Mouse (Mus musculus) midbrain, embryonic 11.5 days (tissue): ENCODE data around the gene Appbp2. TPM values are rescaled to one million over a fixed set of nuclear protein-coding genes. Genes with fewer than 3 reads are reported as not detected.
"Not testable (repeated sequence)": the region's sequence is repeated elsewhere in the genome, so short reads cannot be mapped to it uniquely, and the experiment has no call there.

Source experiments
- ATAC-seq: fragments of 200-750 bp; cut with Nextera tagmentation; 2 replicates; pipeline ENCODE4 v1.8.0; 2017; ENCODE audit warnings: moderate TSS enrichment, moderate library complexity; ENCODE audit not compliant: low FRiP score
- DNase-seq: peaks from one replicate; pipeline ENCODE4 v3.0.0; 2015; ENCODE audit warnings: low spot score; ENCODE audit errors: missing footprints
- H3K27ac ChIP-seq: fragments of 300-500 bp; sonication (generic); 2 replicates; pipeline ENCODE4 v1.5.1; 2014; ENCODE audit warnings: low read depth, low read length
- H3K27me3 ChIP-seq: fragments of 300-500 bp; sonication (generic); 2 replicates; pipeline ENCODE4 v1.6.1; 2014; ENCODE audit warnings: mild to moderate bottlenecking, low read length, moderate library complexity, mixed read lengths; ENCODE audit not compliant: control insufficient read depth, insufficient read depth
- H3K36me3 ChIP-seq: fragments of 300-500 bp; sonication (generic); 2 replicates; pipeline ENCODE4 v1.6.1; 2014; ENCODE audit warnings: mild to moderate bottlenecking, low read length, moderate library complexity, mixed read lengths; ENCODE audit not compliant: control insufficient read depth, insufficient read depth
- H3K4me1 ChIP-seq: fragments of 300-500 bp; sonication (generic); 2 replicates; pipeline ENCODE4 v1.6.1; 2014; ENCODE audit warnings: low read length; ENCODE audit not compliant: control insufficient read depth, insufficient read depth
- H3K4me2 ChIP-seq: fragments of 300-500 bp; sonication (generic); 2 replicates; pipeline ENCODE4 v1.6.1; 2014; ENCODE audit warnings: mild to moderate bottlenecking, moderate library complexity
- H3K4me3 ChIP-seq: fragments of 300-500 bp; sonication (generic); 2 replicates; pipeline ENCODE4 v1.5.1; 2014; ENCODE audit warnings: low read depth, low read length
- H3K9ac ChIP-seq: fragments of 300-500 bp; sonication (generic); 2 replicates; pipeline ENCODE4 v1.6.1; 2014; ENCODE audit warnings: low read length
- H3K9me3 ChIP-seq: fragments of 300-500 bp; sonication (generic); 2 replicates; pipeline ENCODE4 v1.6.1; 2016; ENCODE audit warnings: low read length; ENCODE audit not compliant: control insufficient read depth
- WGBS: fragments of 180-500 bp; shearing (Covaris S2); extraction: QIAGEN DNeasy Blood & Tissue Kit; methylation state at CpG from one replicate; pipeline ENCODE4 v1.1.7; 2014; 5-methylcytosine and 5-hydroxymethylcytosine counted together
- polyA plus RNA-seq: library from polyadenylated mRNA; unstranded; fragments of >200 nt; fragmentation: Nextera tagmentation; extraction: Ambion mirVana; gene quantifications from 2 replicates; pipeline ENCODE4 v1.2.1, GENCODE M21; 2014

Appbp2 gene
- polyA plus RNA-seq, 1 experiment from 2014 or later = 63.5 TPM

DNA sequence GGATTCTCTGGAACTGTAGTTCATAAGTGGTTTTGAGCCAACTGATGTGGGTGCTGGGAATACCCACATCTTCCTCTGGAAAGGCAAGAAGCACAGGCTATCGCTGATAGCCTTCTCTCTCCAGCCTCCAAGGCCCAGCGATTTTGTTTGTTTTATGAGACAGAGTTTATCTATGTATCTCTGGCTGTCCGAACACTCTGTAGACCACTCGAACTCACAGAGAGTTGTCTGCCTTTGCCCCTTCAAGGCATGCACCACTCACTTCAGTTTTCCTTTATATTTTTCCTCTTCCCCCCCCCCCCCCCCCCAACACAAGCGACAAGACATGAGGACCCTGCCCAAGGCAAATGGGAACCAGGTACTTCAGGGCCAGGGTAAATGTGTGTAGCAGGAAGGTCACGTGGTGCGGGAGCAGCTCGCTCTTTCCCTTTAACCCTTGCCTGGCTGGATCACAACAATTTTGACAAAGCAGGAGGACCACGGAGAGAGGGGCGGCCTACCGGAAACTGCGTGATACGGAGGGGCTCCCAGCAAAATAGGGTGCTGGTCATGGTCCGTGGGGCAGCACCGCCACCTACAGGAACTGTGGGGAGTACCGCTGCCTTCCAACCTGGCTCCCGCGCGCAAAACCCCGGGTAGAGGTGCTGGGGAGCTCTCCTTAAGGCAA is 52.2 kb downstream of the Appbp2 start:
- 9% methylated on average over 19 of the region's 20 CpGs for WGBS
- no peak overlapping the region for H3K27ac ChIP-seq
- peak overlapping the region; percentile 17 for H3K4me3 ChIP-seq
- peak; percentile 92 for ATAC-seq
- H3K4me2 ChIP-seq = peak overlapping the region; percentile 39
- H3K9me3 ChIP-seq = no peaks in the 10 kb centered on the region
- H3K27me3 ChIP-seq = no peaks in the 10 kb centered on the region
- H3K4me1 ChIP-seq = peaks cover 4% of the 10 kb centered on the region; the same call in 1 of the 2 replicates
- no peaks in the 10 kb centered on the region for H3K36me3 ChIP-seq
- peak; percentile 97 for DNase-seq
- H3K9ac ChIP-seq = peak overlapping the region; percentile 24

DNA sequence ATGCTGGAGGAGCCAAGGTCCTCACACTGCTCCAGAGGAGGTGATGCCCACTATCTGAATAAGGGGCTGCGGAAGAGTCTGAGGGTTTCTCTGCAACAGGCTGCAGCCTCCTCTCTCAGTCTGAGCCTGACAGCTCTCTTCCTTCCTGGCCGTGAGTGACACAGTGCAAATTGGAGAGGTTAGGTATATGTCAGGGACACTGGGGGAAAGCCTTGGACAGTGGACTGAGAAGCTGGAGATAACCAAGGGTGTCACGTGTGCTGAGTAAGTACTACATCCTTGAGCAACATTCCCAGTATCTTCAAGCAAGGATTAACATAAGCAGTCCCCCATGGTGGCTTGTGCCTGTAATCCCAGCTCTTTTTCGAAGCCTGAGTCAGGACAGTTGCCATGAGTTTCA is 56.5 kb downstream of the Appbp2 start:
- Histone ChIP-seq H3K9me3 (no peaks in the 10 kb centered on the region), H3K27me3 (no peaks in the 10 kb centered on the region), H3K9ac (no peak overlapping the region), H3K4me3 (no peak overlapping the region), H3K4me2 (no peak overlapping the region), H3K27ac (no peak overlapping the region), H3K36me3 (no peaks in the 10 kb centered on the region), H3K4me1 (peaks cover 3% of the 10 kb centered on the region; the same call in 1 of the 2 replicates)
- no peak for ATAC-seq
- no peak for DNase-seq
- 87% methylated on average over 4 of the region's 4 CpGs for WGBS

DNA sequence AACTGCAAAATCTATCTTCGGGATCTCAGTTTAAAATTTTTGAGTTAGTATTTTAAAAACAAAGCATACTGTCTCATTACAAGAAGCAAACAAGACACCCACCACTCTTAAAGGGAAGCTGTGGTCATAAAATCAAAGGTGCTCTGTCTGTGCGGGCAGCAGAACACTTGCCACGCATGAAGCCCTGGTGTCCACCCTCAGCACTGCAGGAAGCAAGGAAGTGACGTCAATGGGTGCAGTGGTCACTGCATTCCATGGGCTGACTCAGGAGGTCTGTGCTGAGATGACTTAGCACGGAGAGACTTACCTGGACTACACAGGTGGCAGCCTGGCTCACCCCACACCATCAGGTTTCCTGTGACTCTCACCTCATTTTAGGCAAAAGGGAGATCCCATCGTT is 57.2 kb downstream of the Appbp2 start:
- DNase-seq = no peak
- Histone ChIP-seq H3K9ac (no peak overlapping the region), H3K4me1 (no peaks in the 10 kb centered on the region), H3K27me3 (no peaks in the 10 kb centered on the region), H3K36me3 (no peaks in the 10 kb centered on the region), H3K4me2 (no peak overlapping the region), H3K4me3 (no peak overlapping the region), H3K9me3 (no peaks in the 10 kb centered on the region), H3K27ac (no peak overlapping the region)
- ATAC-seq = no peak
- WGBS = 86% methylated on average over 6 of the region's 6 CpGs

DNA sequence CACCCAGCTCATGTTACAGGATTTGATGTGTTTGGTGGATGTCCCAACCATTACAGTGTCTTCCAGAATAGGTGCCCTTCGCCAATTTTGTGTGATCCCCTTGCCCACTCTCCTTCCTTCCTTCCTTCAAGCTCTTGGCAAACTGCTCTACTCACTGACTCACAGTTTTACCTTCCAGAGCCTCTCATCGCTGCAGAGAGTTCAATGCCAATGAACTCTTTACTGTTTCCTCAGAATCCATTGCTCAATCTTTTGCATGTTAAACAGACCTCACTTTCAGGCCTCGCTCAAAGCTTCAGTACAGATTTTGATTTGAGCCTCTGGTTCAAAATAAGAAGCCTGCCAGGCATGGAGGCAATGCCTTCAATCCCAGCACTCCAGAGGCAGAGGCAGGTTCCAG is 59.0 kb downstream of the Appbp2 start:
- H3K4me2 ChIP-seq = no peak overlapping the region
- no peaks in the 10 kb centered on the region for H3K36me3 ChIP-seq
- no peak overlapping the region for H3K27ac ChIP-seq

DNA sequence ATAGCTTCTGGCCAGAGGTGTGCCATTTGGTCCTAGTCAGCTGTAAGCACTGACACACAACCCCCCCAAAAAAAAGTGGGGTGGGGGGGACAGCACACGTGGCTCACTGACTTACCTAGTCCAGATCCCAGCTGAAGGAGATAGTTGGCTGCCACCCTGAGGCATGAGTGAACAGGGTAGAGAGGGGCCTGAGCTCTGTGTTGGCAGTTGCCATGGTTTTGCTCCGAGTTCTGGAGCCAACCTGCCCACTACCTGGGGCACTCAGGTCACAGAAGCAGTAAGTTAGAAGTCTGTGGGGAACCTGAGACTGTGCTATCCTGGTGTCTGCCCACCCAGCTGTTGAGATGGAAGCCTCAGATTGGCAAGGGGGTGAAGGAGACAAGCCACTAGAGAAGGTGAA is 64.1 kb downstream of the Appbp2 start:
- Histone ChIP-seq H3K4me3 (no peak overlapping the region), H3K4me2 (no peak overlapping the region), H3K9ac (peak overlapping the region; percentile 56; the same call in 1 of the 2 replicates), H3K27me3 (no peaks in the 10 kb centered on the region), H3K36me3 (no peaks in the 10 kb centered on the region), H3K9me3 (no peaks in the 10 kb centered on the region), H3K4me1 (no peaks in the 10 kb centered on the region), H3K27ac (no peak overlapping the region)
- WGBS = 54% methylated on average over 2 of the region's 2 CpGs
- ATAC-seq (no peak), DNase-seq (no peak)

More for the DNA sequence above, 59.0 kb downstream of the Appbp2 start:
- DNase-seq (no peak), ATAC-seq (no peak)
- no peak overlapping the region for H3K4me3 ChIP-seq
- H3K4me1 ChIP-seq = no peaks in the 10 kb centered on the region
- H3K27me3 ChIP-seq = no peaks in the 10 kb centered on the region
- WGBS = 90% methylated on average over 3 of the region's 3 CpGs
- no peak overlapping the region for H3K9ac ChIP-seq
- no peaks in the 10 kb centered on the region for H3K9me3 ChIP-seq

DNA sequence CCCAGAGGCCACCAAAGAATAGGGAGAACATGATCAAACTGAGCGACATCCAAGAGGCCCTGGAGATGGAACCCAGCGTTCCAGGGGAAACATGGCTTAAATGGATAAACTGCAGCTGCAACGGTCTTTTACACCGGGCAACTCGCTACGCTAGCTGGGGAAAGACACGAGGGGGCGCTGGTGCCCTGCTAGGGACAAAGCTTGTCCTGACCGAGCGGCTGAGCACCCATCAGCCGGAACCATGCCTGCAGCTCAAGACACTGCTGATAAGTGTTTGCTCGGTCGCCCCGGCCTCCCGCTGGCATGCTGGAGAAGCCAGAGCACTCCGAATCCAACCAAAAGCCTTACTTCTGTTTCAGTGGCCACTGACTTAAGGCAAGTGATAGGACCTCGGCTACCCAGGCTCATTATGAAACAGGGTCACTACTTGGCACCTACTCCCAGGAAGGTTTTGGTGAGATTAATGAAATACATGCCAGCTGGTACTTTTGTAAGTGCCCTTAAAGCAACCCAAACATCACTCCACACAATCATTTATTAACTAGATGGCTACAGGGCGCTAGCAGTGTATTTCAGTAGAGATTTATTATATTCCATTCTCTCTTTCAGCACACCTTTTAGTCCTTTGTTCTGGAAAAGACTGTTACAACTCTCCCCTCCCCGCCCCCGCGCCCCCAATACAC is 64.7 kb downstream of the Appbp2 start, which contains the start of gene 1700125H20Rik:
Gene 1700125H20Rik, plus strand, starts transcription at position 347 of the 683 bp plus-strand sequence.
- H3K9me3 ChIP-seq = no peaks in the 10 kb centered on the region
- H3K36me3 ChIP-seq = no peaks in the 10 kb centered on the region
- peak within 1 kb of the TSS; percentile 56 for H3K9ac ChIP-seq
- peak; percentile 87 for ATAC-seq
- WGBS = 13% methylated on average over 21 of the region's 21 CpGs
- H3K27me3 ChIP-seq = no peaks in the 10 kb centered on the region
- no peaks in the 10 kb centered on the region for H3K4me1 ChIP-seq
- peak within 1 kb of the TSS; percentile 14; the same call in 1 of the 2 replicates for H3K4me3 ChIP-seq
- no peak within 1 kb of the TSS for H3K27ac ChIP-seq
- peak within 1 kb of the TSS; percentile 41 for H3K4me2 ChIP-seq
- DNase-seq = peak; percentile 99

DNA sequence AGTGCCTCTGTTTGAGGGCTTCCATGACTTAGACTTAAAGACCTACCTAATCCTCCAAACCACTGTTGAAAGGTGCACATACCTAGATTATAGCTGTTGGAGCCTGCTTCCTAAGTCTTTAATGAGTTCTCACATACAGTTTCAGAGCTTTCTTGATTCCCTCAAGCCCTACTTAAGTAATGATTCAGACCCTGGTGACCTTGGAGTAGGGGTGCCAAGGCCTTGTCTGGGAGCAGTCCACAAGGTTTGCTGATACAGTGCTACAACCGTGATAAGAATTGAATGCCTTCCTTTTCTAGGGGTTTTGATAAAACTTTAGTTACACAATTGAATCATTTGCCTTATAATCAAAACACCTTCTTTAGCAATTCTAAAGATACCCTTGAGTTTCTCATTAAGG is 67.4 kb downstream of the Appbp2 start:
- no peak overlapping the region for H3K4me2 ChIP-seq
- no peak overlapping the region for H3K27ac ChIP-seq
- ATAC-seq = no peak
- 70% methylated on average over 1 of the region's 1 CpGs for WGBS
- no peak for DNase-seq
- no peaks in the 10 kb centered on the region for H3K4me1 ChIP-seq
- no peak overlapping the region for H3K9ac ChIP-seq
- no peaks in the 10 kb centered on the region for H3K27me3 ChIP-seq
- H3K9me3 ChIP-seq = no peaks in the 10 kb centered on the region
- H3K36me3 ChIP-seq = no peaks in the 10 kb centered on the region
- no peak overlapping the region for H3K4me3 ChIP-seq

DNA sequence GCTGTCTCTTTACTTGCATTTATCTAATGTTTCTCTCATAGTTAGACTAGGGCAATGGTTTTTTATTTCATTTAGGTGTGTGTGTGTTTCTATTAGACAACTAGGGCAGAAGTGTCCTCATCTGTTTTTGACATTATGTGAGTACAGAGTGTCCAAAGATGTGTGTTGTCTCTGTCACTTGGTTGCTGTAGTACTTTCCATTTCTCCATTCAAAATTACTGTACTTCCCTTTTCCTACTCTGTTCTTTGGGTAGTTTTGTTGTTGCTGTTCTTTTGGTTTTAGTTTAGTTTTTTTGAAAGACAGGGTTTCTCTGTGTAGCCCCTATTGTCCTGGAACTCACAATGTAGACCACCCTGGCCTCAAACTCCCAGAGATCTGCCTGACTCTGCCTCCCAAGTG is 70.6 kb downstream of the Appbp2 start:
- Histone ChIP-seq H3K4me3 (no peak overlapping the region), H3K4me2 (no peak overlapping the region), H3K27me3 (no peaks in the 10 kb centered on the region), H3K36me3 (no peaks in the 10 kb centered on the region), H3K27ac (no peak overlapping the region), H3K4me1 (no peaks in the 10 kb centered on the region), H3K9ac (no peak overlapping the region), H3K9me3 (no peaks in the 10 kb centered on the region)
- ATAC-seq = no peak
- no peak for DNase-seq

DNA sequence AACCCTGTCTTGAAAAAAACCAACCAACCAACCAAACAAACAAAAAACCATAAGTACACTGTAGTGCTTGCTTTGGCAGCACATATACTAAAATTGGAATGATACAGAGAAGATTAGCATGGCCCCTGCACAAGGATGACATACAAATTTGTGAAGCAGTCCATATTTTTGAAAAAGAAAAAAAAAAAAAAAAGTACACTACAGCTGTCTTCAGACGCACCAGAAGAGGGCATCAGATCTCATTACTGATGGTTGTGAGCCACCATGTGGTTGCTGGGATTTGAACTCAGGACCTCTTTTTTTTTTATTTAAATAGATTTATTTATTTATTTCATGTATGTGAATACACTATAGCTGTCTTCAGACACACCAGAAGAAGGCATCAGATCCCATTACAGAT is 71.9 kb downstream of the Appbp2 start:
- ATAC-seq, DNase-seq: not testable (repeated sequence)
- 73% methylated on average over 1 of the region's 1 CpGs for WGBS

More for the DNA sequence above, 71.9 kb downstream of the Appbp2 start:
- H3K9ac ChIP-seq, H3K4me2 ChIP-seq, H3K9me3 ChIP-seq, H3K4me3 ChIP-seq, H3K4me1 ChIP-seq, H3K36me3 ChIP-seq, H3K27me3 ChIP-seq, H3K27ac ChIP-seq: not testable (repeated sequence)
